ENCODE assay signal across 9 mouse cellular contexts in the genomic region with DNA sequence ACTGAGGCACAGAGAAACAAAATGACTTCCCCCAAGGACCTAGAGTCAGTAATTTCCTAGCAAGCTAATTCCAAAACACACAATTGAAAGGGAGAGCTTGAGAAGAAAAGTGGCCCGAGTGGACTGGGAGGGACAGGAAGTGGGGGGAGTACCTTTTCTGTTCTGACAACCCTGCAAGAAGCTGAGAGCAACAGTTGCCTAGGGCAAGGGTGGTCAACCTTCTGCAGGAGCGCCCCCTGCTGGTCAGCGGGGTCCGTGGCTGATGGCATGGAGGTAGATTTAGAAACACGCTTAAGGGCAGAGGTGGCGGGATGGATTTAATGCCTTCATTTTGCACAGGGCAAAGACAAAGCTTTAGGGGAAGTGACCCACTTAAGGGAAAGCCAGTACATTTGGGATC. TPM values are rescaled to one million over a fixed set of nuclear protein-coding genes. Genes with fewer than 3 reads are reported as not detected.
DNase-seq lines count a peak whose midpoint lies in the region; ATAC-seq and TF ChIP-seq lines count a peak whose summit lies in the region.
"Had no signal": no experiment of that assay in that cellular context is flagged by ENCODE, and none has a peak within 500 bp of the region (broad histone marks: within the 10 kb centered on the region; RNA-seq: fewer than 3 reads in every experiment).

No protein-coding gene starts in this region.

- no peak overlapping the region for H3K27ac ChIP-seq in spleen, adult 2 months (ENCODE audit: insufficient read depth, low read length)
- H3K27ac ChIP-seq: limb, embryonic 15.5 days had no signal

- WGBS in spleen, adult 2 months, result 11% methylated on average over 6 of the region's 6 CpGs

- DNase-seq in CD4-positive, CD25-positive, alpha-beta regulatory T cell, adult 2 months (ENCODE audit: low read depth, low spot score), result peak; percentile 79
- peak; percentile 72 for DNase-seq in 3134 (ENCODE audit: extremely low read depth, insufficient read length, low spot score)
- peak; percentile 92 for DNase-seq in adrenal gland, postnatal 14 days
- DNase-seq in kidney, postnatal 10 days, result peak; percentile 93
- DNase-seq in lung, postnatal 14 days, result peak; percentile 86
- peak in 1 of 2 experiments; percentile 49 for DNase-seq in spleen, adult 2 months (ENCODE audit: low read depth in 1 of 2, low spot score in 2 of 2)

- no peaks in the 10 kb centered on the region for H3K27me3 ChIP-seq in spleen, adult 2 months (ENCODE audit: control insufficient read depth, insufficient read depth, low read length)

- no peak for TF ChIP-seq POLR2A in spleen, adult 2 months (IDR thresholded peaks at IDR 0.05; ENCODE audit: low read depth, low read length)

- no peak for ATAC-seq in CD4-positive, CD25-positive, alpha-beta regulatory T cell, adult 4 months
- 0 out of 2 replicates have a peak, but pooled peaks have one; percentile 71 for ATAC-seq in erythroblast, adult 5-6 weeks (replicated peaks; ENCODE audit: low FRiP score, poor library complexity, severe bottlenecking)

- H3K4me3 ChIP-seq in spleen, adult 2 months (ENCODE audit: extremely low read depth, insufficient read depth, insufficient read length), result no peak overlapping the region
- H3K4me3 ChIP-seq: limb, embryonic 15.5 days had no signal

- no peaks in the 10 kb centered on the region for H3K36me3 ChIP-seq in spleen, adult 2 months (ENCODE audit: control insufficient read depth, insufficient read depth, low read length)
- H3K36me3 ChIP-seq: limb, embryonic 15.5 days had no signal

- peak; percentile 85 for TF ChIP-seq CTCF in spleen, adult 2 months (IDR thresholded peaks at IDR 0.05; ENCODE audit: extremely low read depth, insufficient read depth, insufficient read length, insufficient replicate concordance)

- H3K4me1 ChIP-seq in spleen, adult 2 months (ENCODE audit: control insufficient read depth, insufficient read depth, insufficient read length), result no peaks in the 10 kb centered on the region
- H3K4me1 ChIP-seq: limb, embryonic 15.5 days had no signal

RNA-seq across cellular contexts. Expression of gene Wnt9b, which starts 9.1 kb away (rescaled TPM):
- not detected for polyA plus RNA-seq in CD4-positive, CD25-positive, alpha-beta regulatory T cell, adult 4 months (2017; shearing (Covaris generic))
- total RNA-seq in adrenal gland, postnatal 14 days (2021), result 0.22 and 0.23 TPM in 2 replicates
- not detected in 2 replicates for total RNA-seq in erythroblast, adult 5-6 weeks (2015; ENCODE audit: low replicate concordance)
- not detected in 2 replicates for total RNA-seq in erythroblast, adult 5-6 weeks (2017; ENCODE audit: low replicate concordance)
- polyA plus RNA-seq in spleen, adult 2 months (2012; rRNA removed), result 0.16 and 0.18 TPM in 2 replicates

RNA-seq across cellular contexts. Expression of gene Wnt3, which starts 15.2 kb away (rescaled TPM):
- polyA plus RNA-seq in CD4-positive, CD25-positive, alpha-beta regulatory T cell, adult 4 months (2017; shearing (Covaris generic)), result 1 to 10 TPM; 2.4 to 3.8 TPM
- 0.15 TPM in 1 of 2 replicates, not detected in the other for total RNA-seq in adrenal gland, postnatal 14 days (2021)
- total RNA-seq in erythroblast, adult 5-6 weeks (2015; ENCODE audit: low replicate concordance), result not detected in 2 replicates
- total RNA-seq in erythroblast, adult 5-6 weeks (2017; ENCODE audit: low replicate concordance), result not detected in 2 replicates
- 0.06 and 0.08 TPM in 2 replicates for polyA plus RNA-seq in spleen, adult 2 months (2012; rRNA removed)
